Mouse (Mus musculus) hindbrain, embryonic 14.5 days (tissue): ENCODE data around the gene Spata5. TPM values are rescaled to one million over a fixed set of nuclear protein-coding genes. Genes with fewer than 3 reads are reported as not detected.
"Not testable (repeated sequence)": the region's sequence is repeated elsewhere in the genome, so short reads cannot be mapped to it uniquely, and the experiment has no call there.

Experiments
- ATAC-seq: fragments of 200-750 bp; cut with Nextera tagmentation; 2 replicates; pipeline ENCODE4 v1.8.0; 2017; ENCODE audit warnings: moderate number of reproducible peaks, mild to moderate bottlenecking, moderate TSS enrichment, moderate library complexity; ENCODE audit not compliant: low FRiP score
- DNase-seq: peaks from one replicate; pipeline ENCODE4 v3.0.0-alpha.2; 2015; ENCODE audit warnings: low spot score
- H3K27ac ChIP-seq: fragments of 300-500 bp; sonication (generic); 2 replicates; pipeline ENCODE4 v1.5.1; 2014; ENCODE audit warnings: mild to moderate bottlenecking, moderate library complexity
- H3K27me3 ChIP-seq: fragments of 300-500 bp; sonication (generic); 2 replicates; pipeline ENCODE4 v1.6.1; 2014; ENCODE audit warnings: mild to moderate bottlenecking, low read length, mixed read lengths; ENCODE audit not compliant: control insufficient read depth, insufficient read depth
- H3K36me3 ChIP-seq: fragments of 300-500 bp; sonication (generic); replicated peaks from 2 replicates; pipeline ENCODE4 v1.6.1; 2014; ENCODE audit not compliant: control insufficient read depth, insufficient read depth
- H3K4me1 ChIP-seq: fragments of 300-500 bp; sonication (generic); replicated peaks from 2 replicates; pipeline ENCODE4 v1.6.1; 2014; ENCODE audit warnings: antibody characterized with exemption, low read length, mixed read lengths; ENCODE audit not compliant: control insufficient read depth, insufficient read depth
- H3K4me2 ChIP-seq: fragments of 300-500 bp; sonication (generic); replicated peaks from 2 replicates; pipeline ENCODE4 v1.6.1; 2014; ENCODE audit warnings: mild to moderate bottlenecking, moderate library complexity
- H3K4me3 ChIP-seq: fragments of 300-500 bp; sonication (generic); replicated peaks from 2 replicates; pipeline ENCODE4 v1.5.1; 2014; ENCODE audit warnings: mild to moderate bottlenecking, low read length
- H3K9ac ChIP-seq: fragments of 300-500 bp; sonication (generic); 2 replicates; pipeline ENCODE4 v1.6.1; 2014
- H3K9me3 ChIP-seq: fragments of 300-500 bp; sonication (generic); 2 replicates; pipeline ENCODE4 v1.6.1; 2016; ENCODE audit warnings: low read length; ENCODE audit not compliant: control insufficient read depth
- whole genome bisulfite sequencing: fragments of 180-500 bp; shearing (Covaris S2); extraction: QIAGEN DNeasy Blood & Tissue Kit; methylation state at CpG from one replicate; pipeline ENCODE4 v1.1.7; 2014; 5-methylcytosine and 5-hydroxymethylcytosine counted together
- polyA plus RNA-seq: library from polyadenylated mRNA; unstranded; fragments of >200 nt; fragmentation: Nextera tagmentation; extraction: Ambion mirVana; gene quantifications from 2 replicates; pipeline ENCODE4 v1.2.1, GENCODE M21; 2014

Gene Spata5
- polyA plus RNA-seq, 1 experiment from 2014 or later, result 33.1 TPM

DNA sequence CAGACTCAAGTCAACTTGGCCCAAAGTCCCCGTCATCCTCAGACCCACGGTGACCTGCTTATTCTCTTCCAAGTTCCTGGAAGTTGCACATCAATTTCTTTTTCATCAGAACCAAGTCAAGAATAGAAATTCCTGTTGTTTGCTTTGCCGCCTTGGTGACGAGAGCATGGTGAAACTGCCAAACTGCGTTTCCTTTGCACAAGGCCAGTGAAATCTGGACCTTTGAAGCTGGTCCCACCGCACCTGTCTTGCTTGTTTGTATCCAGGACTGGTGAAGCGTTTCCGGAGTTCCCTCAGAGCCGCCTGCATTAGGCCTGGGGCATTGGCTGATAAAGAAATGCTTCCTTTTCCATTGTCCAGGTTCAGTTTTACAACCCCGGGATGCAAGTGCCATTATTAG lies 176.0 kb downstream of the Spata5 start:
- Histone ChIP-seq H3K9ac (no peak overlapping the region), H3K4me3 (no peak overlapping the region), H3K4me1 (no peaks in the 10 kb centered on the region), H3K27ac (no peak overlapping the region), H3K9me3 (no peaks in the 10 kb centered on the region), H3K27me3 (no peaks in the 10 kb centered on the region), H3K4me2 (no peak overlapping the region), H3K36me3 (no peaks in the 10 kb centered on the region)
- ATAC-seq (no peak), DNase-seq (no peak)
- 71% methylated on average over 10 of the region's 10 CpGs for WGBS

DNA sequence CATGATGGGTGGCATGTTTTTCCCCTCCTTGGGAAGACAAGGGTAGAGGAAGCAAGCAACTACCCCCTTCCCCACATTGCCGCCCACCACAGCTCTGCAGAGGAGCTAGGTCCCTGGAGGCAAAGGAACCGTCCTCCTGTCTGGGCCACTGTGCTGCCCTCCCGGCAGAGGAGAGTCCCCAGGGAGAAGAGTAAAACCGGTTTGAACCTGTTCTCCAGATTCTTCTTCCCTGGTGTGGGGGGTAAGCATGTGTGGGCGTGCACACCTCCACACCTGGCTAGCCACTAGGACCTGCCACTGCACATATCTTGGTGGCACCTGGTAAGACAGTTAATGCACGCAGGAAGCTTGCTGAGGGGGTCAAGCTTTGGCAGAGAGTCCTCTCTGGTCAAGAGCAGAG lies 176.8 kb downstream of the Spata5 start:
- ATAC-seq (0 out of 2 replicates have a peak, but pooled peaks have one; percentile 24), DNase-seq (no peak)

DNA sequence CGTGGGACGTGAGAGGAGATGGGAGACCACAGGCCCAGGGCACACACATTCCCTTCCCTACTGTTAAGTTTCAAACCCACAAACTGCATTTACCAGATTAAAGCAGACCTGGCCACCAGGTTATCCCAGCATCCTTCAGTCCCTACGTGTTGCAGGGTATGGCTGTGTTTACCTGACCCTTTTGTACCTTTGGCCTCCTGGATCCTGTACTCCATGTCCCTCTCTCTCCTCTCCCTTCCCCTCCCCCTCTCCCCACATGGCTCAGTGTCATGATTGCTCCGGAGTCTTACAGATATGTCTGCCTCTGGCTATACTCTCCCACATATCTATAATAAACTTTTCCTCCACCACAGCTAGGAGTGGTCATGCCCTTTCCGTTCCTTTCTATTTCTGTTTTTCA lies 177.5 kb downstream of the Spata5 start:
- Histone ChIP-seq H3K4me3 (no peak overlapping the region), H3K36me3 (no peaks in the 10 kb centered on the region), H3K27me3 (no peaks in the 10 kb centered on the region), H3K27ac (no peak overlapping the region), H3K9ac (no peak overlapping the region), H3K4me2 (no peak overlapping the region), H3K4me1 (no peaks in the 10 kb centered on the region), H3K9me3 (no peaks in the 10 kb centered on the region)
- WGBS, result 82% methylated on average over 5 of the region's 5 CpGs
- no peak for DNase-seq
- ATAC-seq, result no peak

More for the DNA sequence above, 176.8 kb downstream of the Spata5 start:
- H3K4me2 ChIP-seq, result no peak overlapping the region
- WGBS, result 67% methylated on average over 6 of the region's 6 CpGs
- no peaks in the 10 kb centered on the region for H3K36me3 ChIP-seq
- H3K27me3 ChIP-seq, result no peaks in the 10 kb centered on the region
- no peak overlapping the region for H3K4me3 ChIP-seq
- H3K4me1 ChIP-seq, result no peaks in the 10 kb centered on the region
- no peak overlapping the region for H3K9ac ChIP-seq
- no peak overlapping the region for H3K27ac ChIP-seq
- no peaks in the 10 kb centered on the region for H3K9me3 ChIP-seq

DNA sequence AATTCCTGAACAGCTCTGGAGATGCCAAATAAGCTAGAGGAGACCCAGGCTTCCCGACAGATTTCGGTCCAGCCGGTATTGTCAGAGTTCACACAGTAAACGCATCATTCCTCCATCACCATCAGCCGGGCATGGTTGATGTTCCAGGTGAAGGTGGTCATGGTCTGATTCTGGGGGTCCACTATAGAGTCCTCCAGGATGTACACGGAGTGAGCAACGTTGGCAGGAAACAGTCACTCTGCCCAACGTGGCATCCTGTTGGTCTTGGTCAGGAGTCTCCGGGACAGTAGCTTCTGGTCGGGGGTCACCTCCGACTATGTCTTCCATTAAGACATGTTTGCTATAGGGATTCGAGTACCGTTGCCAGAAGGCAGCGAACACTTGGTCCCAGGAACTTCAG lies 179.9 kb downstream of the Spata5 start:
- not testable (repeated sequence) for H3K9me3 ChIP-seq, H3K4me2 ChIP-seq, H3K9ac ChIP-seq, H3K36me3 ChIP-seq, H3K27me3 ChIP-seq, H3K4me1 ChIP-seq, H3K27ac ChIP-seq, DNase-seq, ATAC-seq, H3K4me3 ChIP-seq
- WGBS, result 96% methylated on average over 14 of the region's 14 CpGs

DNA sequence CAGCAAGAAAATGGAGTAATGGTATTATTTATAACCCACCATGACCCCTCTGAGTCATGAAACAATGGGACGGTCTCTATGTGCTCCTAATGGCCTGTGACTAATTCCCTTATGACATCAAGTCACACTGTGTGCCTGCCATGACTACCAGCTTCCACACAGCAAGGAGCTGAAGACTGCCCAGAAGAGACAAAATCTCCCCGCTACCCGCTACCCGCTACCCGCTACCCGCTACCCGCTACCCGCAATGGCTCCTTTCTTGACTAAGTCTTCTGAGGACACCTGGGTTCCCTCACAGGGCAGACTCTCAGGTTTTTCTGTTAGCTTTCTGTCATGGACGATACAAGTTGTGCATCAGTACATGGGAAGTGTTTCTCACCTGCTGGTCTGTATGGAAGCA lies 182.7 kb downstream of the Spata5 start:
- ATAC-seq (no peak), DNase-seq (no peak)
- Histone ChIP-seq H3K27ac (no peak overlapping the region), H3K4me3 (no peak overlapping the region), H3K4me2 (no peak overlapping the region), H3K9me3 (no peaks in the 10 kb centered on the region), H3K4me1 (peaks cover 9% of the 10 kb centered on the region; the same call in 1 of the 2 replicates), H3K9ac (no peak overlapping the region), H3K27me3 (no peaks in the 10 kb centered on the region), H3K36me3 (no peaks in the 10 kb centered on the region)
- WGBS, result 97% methylated on average over 9 of the region's 9 CpGs

DNA sequence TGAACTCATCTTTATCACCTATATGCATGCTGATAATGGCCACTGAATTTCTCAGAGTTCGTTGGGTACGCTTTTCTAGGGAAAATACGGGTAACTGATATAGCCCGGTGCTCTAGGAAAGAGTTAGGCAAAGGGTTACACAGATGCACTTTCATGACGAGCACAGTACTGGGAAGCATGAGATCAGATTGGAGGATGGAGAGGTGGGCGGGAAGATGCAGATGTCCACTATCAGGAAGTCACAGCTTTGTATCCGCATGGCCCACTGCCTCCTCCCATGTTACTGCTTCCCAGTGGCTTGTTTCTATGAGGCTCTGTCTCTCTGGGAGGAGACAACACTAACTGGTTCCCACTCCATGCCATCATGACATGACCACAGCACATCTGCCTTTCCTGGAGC lies 183.2 kb downstream of the Spata5 start:
- WGBS, result 83% methylated on average over 7 of the region's 7 CpGs
- Histone ChIP-seq H3K27ac (no peak overlapping the region), H3K36me3 (no peaks in the 10 kb centered on the region), H3K9me3 (no peaks in the 10 kb centered on the region), H3K4me1 (peaks cover 9% of the 10 kb centered on the region; the same call in 1 of the 2 replicates), H3K27me3 (no peaks in the 10 kb centered on the region), H3K4me2 (no peak overlapping the region), H3K4me3 (no peak overlapping the region), H3K9ac (no peak overlapping the region)
- ATAC-seq (no peak), DNase-seq (no peak)

DNA sequence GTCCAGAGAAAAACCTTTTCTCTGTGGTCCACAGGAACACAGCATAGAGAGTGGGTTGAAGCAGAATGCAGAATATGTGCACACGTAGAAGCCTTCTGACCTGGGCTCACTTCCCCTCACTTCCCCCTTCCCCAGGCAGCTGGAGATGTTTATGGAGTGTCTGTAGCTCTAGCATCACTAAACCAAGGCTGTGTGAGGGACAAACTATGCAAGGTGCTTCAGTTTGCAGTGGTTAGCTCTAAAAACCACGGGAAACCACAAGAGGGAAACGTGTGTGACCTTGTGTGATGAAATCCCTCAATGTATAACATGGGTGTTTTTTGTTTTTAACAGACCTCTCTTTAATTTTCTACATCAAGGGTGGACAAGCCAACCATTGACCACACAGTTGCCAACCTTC lies 183.8 kb downstream of the Spata5 start:
- WGBS, result 87% methylated on average over 3 of the region's 3 CpGs
- H3K36me3 ChIP-seq, result no peaks in the 10 kb centered on the region
- H3K27ac ChIP-seq, result no peak overlapping the region
- ATAC-seq (no peak), DNase-seq (no peak)
- H3K4me2 ChIP-seq, result no peak overlapping the region
- H3K4me3 ChIP-seq, result no peak overlapping the region
- H3K9me3 ChIP-seq, result no peaks in the 10 kb centered on the region
- peaks cover 9% of the 10 kb centered on the region; the same call in 1 of the 2 replicates for H3K4me1 ChIP-seq
- H3K27me3 ChIP-seq, result no peaks in the 10 kb centered on the region
- H3K9ac ChIP-seq, result no peak overlapping the region

DNA sequence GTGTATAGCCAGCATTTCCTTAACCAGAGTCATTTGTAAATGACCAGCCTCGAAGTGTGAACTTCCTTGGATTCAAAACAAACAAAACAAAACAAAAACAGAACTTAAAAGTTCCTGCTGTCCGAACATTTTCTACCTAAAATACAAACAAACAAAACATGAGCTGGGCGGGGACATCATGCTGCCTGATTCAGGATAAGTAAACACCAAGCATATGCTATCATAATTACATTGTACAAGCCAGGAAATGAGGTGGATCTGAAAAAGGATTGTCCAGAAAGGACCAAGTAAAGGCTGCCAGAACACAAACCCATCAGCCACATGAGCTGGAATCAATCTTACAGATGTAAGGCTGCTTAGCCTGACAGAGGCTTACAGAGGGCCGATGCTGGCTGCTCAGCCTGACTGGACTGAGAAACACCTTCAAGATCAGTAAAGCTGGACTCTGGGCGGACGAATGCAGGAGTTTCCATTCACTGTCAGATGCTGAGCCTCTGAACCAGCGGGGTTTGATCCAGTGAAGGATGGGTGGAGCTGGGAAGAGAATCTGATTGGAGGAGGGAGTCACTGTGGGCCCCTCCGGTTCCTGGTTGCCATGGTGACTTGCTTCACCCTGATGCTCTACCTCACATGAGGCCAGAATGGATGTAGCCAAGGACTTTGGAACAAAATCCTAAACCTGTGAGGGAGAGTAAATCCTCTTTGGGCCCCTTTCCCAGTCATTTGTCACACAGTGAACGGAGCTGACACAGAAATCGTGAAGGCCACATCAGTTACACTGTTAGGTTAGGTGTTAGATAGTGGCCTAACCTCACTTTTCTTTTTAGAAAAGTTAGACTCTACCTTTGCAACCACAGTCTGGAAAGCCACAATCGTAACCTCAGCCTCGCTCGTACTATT lies 185.5 kb downstream of the Spata5 start:
- WGBS, result 59% methylated on average over 13 of the region's 13 CpGs
- Histone ChIP-seq H3K27me3 (no peaks in the 10 kb centered on the region), H3K4me2 (no peak overlapping the region), H3K36me3 (no peaks in the 10 kb centered on the region), H3K27ac (no peak overlapping the region), H3K9me3 (no peaks in the 10 kb centered on the region), H3K4me3 (no peak overlapping the region), H3K4me1 (peaks cover 9% of the 10 kb centered on the region; the same call in 1 of the 2 replicates), H3K9ac (no peak overlapping the region)
- ATAC-seq, result peak; percentile 60; the same call in 1 of the 2 replicates
- no peak for DNase-seq

DNA sequence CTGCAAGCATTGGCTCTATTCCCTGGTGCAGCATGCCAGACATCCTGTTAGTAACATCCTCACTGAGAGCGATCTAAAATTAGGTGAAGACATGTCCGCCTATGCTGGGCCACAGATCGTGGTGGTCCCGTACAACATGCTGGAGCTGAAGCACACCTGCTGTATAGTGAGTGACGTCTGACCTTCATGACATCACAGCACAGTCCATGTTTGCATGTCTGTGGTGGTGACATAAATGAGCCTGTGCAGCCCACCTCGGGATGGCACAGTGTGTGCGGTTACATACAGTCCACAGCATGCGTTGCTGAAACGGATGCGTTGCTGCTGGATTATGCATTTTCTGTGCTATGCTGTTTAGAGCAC lies 186.2 kb downstream of the Spata5 start:
- 92% methylated on average over 10 of the region's 10 CpGs for WGBS
- no peaks in the 10 kb centered on the region for H3K27me3 ChIP-seq
- no peak overlapping the region for H3K4me3 ChIP-seq
- peaks cover 9% of the 10 kb centered on the region; the same call in 1 of the 2 replicates for H3K4me1 ChIP-seq
- DNase-seq (no peak), ATAC-seq (peak; percentile 31; the same call in 1 of the 2 replicates)
- H3K36me3 ChIP-seq, result no peaks in the 10 kb centered on the region
- H3K9ac ChIP-seq, result no peak overlapping the region
- H3K9me3 ChIP-seq, result no peaks in the 10 kb centered on the region
- no peak overlapping the region for H3K4me2 ChIP-seq
- H3K27ac ChIP-seq, result no peak overlapping the region
